Mouse (Mus musculus) heart, postnatal 4 days (tissue): ENCODE measurements around the gene Rhof. TPM values are rescaled to one million over a fixed set of nuclear protein-coding genes. Genes with fewer than 3 reads are reported as not detected.
A peak's percentile ranks its signal among the peaks of the same experiment; 100 is the strongest.

Source experiments
- DNase-seq: peaks from one replicate; pipeline ENCODE4 v3.0.0; 2021
- total RNA-seq, 2 experiments: library from RNA; stranded (reverse); gene quantifications; 2 replicates each; pipeline ENCODE4 v1.2.3; 2021

Rhof gene
- total RNA-seq, 2 experiments from 2014 or later: 0.36 to 0.71 TPM

DNA sequence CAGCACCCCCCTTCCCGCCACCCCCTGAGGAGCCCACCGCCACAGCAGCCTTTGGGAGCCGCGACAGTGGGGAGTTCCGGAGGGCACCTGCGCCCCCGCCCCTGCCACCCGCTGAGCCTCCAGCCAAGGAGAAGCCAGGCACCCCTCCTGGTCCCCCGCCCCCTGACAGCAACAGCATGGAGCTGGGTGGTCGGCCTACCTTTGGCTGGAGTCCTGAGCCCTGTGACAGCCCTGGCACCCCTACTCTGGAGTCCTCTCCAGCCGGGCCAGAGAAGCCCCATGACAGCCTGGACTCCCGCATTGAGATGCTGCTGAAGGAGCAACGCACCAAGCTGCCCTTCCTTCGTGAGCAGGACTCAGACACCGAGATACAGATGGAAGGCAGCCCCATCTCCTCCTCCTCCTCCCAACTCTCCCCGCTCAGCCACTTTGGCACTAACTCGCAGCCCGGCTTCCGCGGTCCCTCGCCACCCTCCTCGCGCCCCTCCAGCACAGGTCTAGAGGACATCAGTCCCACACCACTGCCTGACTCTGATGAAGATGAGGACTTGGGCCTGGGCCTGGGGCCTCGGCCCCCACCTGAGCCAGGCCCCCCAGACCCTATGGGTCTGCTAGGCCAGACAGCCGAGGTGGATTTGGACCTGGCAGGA, 15.7 kb upstream of the Rhof start:
- DNase-seq: peak; percentile 14

DNA sequence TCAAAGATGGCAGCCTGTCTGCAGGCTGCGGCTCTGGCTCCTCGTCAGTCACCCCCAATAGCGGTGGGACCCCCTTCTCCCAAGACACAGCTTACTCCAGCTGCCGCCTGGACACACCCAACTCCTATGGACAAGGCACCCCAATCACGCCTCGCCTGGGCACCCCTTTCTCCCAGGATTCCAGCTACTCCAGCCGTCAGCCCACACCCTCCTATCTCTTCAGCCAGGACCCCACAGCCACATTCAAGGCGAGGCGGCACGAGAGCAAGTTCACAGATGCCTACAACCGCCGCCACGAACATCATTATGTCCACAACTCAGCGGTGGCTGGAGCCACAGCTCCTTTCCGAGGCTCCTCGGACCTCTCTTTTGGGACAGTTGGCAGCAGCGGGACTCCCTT, 15.1 kb upstream of the Rhof start:
- DNase-seq: no peak

- DNase-seq: no peak
Measured at GRCm38 (mm10) chr5:123146357-123146756, 13.9 kb upstream of the Rhof start.

DNA sequence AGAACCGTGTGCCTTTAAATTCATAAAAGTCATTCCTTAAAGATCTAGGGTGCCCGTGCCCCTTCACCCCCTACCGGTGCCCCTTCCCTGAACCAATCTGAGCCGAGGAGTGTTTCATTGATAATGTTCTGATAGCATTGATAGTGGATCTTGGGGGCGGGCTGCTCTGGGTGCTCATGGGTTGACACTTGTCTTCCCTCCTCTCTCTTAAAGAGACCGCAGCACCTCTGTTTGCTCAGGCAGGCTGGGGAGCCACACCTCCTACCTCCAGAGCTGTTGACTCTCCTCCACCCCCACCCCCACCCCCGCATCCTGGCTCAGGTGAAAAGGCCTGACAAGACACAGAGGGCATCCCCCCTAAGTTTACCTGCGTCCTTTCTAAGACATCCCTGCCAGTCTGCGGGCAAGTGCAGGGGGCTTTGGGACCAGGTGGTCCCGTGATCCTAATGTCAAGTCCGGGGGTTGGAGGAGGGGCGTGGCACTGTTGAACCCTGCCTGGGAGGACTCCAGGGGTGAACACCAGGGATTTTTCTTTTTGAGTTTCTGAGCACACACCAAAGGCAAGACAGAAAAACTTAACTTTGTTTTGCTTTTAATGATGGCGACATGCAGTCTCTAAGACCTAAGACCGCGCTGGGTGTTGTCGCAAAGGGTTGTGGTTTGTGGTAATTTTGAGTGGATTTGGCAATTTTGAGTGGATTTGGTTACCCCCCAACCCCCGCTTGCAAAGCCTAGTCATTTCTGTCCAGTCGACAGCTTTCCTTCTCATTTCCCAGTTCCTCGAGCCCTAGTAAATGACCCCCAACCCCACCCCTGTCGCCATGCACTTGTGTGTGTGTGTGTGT, 12.5 kb upstream of the Rhof start:
- no peak for DNase-seq

DNA sequence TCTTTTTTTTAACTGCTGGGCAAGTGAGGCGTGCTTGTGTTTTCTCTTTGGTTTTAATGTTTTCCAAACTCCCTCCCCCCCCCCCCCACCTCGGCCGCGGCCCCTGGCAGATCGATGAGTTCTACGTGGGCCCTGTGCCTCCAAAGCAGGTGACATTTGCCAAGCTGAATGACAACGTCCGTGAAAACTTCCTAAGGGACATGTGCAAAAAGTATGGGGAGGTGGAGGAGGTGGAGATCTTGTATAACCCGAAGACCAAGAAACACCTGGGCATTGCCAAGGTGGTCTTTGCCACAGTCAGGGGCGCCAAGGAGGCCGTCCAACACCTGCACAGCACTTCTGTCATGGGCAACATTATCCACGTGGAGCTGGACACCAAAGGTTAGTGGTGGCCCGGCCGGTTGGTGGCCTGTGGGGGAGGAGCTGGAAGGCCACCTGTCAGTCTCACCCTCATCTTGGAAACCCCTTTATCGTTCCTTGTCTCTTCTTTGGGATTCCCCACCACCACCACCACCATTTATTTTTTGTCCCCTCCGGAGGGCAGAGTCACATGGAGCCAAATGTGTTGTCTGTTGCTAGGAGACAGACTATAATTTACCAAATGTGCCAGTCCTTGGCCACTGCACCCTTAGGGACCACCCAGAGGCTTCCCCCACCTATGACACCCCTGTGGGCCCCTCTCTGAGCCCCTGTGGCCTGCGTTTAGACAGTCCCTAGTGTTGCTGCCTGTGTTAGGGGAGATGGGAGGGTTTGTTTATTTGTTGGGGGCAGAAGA, 11.7 kb upstream of the Rhof start:
- DNase-seq: peak; percentile 21

GRCm38 (mm10) chr5:123143251-123143970, 10.9 kb upstream of the Rhof start:
- DNase-seq: peak; percentile 52

DNA sequence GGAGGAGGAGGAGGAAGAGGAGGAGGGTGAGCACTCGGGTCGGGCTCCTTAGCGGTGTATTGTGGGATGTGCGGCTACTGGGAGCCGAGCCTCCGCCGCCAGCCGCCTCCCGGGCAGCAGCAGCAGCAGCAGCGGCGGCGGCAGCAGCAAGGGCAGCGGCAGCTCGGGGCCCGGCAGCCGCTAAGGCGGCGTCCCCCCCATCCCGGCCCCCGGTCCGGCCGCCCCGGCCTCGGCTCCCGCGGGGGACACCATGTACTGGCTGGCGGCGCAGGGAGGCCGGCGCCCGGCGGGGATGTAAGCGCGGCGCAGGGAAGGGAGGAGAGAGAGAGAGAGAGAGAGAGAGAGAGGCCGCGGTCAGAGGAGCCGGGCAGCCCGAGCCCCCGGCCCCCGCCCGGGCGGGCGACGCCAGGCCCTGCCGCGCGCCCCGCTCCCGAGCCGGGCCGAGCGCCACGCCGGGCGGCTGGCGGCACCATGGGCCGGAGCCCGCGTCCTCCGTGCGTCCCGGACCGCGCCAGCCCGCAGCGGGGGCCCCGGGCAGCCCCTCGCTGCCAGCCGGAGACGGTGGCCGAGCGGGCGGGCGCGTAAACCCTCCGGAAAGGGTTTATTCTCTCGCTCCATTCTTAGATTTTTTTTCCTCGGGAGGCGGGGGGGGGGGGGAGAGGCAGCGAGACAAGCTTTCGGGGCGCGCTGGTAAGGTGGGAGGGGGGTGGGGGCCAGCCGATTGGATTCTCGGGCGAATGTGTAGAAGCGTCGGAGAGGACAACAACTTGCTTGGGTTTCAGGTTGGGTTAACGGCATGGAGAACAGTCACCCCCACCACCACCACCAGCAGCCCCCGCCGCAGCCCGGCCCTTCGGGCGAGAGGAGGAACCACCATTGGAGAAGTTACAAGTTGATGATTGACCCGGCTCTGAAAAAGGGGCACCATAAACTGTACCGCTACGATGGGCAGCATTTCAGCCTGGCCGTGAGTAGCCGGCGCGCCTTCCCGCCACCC, 10.0 kb upstream of the Rhof start, which contains the start of gene Setd1b:
Setd1b (plus strand) TSS at position 33 of the 997 bp plus-strand sequence.
- peak; percentile 63 for DNase-seq

DNA sequence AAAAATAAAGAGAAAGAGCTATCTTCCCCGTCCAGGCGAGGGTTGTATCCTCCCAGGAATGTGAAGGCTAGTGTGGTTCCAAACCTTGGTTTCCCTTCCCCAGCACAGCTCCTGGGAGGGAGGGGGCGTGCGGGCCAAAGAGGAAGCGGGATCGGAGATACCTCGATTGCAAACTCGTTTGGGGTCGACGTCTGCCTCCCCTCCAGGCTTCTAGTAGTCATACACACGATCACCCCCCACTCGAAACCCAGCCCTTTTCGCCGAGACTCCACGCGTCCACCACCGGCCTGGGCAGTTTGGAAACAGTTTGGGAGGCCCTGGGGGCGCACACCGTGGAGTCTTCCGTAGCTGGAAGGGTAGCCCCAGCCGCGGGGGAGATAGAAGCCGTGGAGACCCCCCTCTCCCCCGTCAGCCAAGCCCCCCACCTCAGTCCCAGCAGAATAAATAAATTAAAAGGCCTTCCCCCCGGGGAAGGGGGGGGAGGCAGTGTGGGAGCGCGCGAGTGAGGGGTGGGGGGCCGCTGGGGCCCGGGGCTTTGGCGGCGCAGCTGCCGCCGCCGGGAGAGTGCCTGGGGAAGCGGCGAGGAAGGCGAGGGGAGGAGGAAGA, 9.2 kb upstream of the Rhof start:
- peak; percentile 65 for DNase-seq

GRCm38 (mm10) chr5:123140694-123141554, 8.4 kb upstream of the Rhof start:
- DNase-seq: peak; percentile 92

GRCm38 (mm10) chr5:123139722-123140627, 7.5 kb upstream of the Rhof start:
- DNase-seq: peak; percentile 30

- DNase-seq: peak; percentile 89
Measured at GRCm38 (mm10) chr5:123138953-123139721, 6.6 kb upstream of the Rhof start.

DNA sequence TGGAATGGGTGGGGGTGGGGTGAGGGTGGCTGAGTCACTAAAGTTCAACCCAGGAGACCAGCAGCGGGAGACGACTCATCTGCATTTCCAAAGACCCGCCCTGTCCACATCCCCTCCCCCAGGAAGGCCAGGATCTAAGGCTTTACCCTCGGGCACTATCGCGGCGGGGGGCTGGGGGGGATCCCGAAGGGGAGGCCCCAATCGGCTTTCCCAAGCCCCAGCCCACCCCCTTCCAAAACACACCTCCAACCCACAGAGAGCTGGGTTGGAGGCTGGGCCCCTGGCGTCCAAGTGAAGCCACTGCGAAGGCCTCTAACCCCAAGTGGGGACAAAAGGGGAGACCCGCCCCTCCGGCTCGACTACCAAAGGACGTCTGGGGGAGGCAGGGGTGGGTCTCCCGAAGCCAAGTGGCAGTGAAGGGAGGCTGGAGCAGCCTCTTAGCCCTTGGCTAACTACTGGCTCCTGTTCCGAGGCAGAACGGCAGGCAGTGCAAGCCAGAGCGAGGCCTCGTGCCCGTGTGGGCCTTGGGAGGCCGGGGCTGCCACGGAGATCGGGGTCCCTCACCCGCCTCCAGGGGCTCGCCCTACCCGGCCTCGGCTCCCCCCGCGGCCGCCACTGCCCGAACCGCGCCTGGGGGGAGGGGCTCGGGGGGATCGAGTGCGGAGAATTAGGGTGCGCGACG, 5.9 kb upstream of the Rhof start:
- peak; percentile 84 for DNase-seq

- DNase-seq: no peak
Measured at GRCm38 (mm10) chr5:123137910-123138229, 5.4 kb upstream of the Rhof start.

DNA sequence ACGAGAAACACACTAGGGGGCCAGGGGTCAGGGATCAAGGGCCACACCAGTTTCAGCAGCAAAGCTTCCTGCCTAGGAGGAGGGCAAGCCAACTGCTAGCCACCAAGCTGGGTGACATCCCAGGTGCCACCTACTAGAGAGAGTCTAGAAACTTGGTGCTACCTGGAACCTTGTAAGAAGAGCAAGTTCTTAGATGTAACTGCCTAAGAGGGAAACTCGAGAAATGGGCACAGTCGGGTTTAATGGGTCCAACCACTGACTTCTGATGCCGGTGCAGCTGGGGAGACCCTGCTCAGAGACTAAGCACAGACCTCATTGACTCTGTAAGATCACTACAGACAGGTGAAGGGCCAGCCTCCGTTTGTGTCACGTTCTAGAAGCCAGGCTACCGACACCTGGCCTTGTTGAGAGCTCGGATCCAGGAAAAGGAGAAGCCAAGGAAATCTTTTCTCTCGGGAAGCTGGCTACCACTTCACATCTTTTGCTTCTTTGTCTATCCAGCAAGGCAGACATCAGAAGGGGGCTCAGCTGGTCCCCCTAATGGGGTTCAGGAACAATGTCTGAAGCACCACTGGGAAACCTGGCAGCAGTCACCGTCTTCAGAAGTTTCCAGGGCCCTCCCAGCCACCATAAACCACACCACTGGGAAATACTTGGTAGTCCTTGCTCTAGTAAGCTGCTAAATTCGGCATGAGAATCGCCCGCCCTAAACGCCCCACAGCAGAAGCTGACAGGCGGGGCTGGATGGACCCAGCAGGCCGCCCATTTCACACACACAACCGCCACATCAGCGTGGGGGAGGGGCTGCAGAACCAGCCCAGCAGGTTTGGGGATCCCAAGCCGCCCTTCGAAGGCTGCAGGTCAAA, 4.8 kb upstream of the Rhof start:
- peak; percentile 88 for DNase-seq

- peak; percentile 94 for DNase-seq
Measured at GRCm38 (mm10) chr5:123136361-123137043, 4.0 kb upstream of the Rhof start.
